Mouse (Mus musculus) bone marrow macrophage, adult 2 months (primary cell): Measurements from ENCODE around the gene Sh3tc1.

Experiments used
- CTCF ChIP-seq: IDR thresholded peaks from 2 replicates; pipeline ENCODE4 v1.5.1; 2012; ENCODE audit warnings: low read depth, mild to moderate bottlenecking, low read length, moderate library complexity
- POLR2A ChIP-seq: IDR thresholded peaks from 2 replicates; pipeline ENCODE4 v1.6.1; 2012; ENCODE audit warnings: mild to moderate bottlenecking, low read depth, low read length, borderline replicate concordance

DNA sequence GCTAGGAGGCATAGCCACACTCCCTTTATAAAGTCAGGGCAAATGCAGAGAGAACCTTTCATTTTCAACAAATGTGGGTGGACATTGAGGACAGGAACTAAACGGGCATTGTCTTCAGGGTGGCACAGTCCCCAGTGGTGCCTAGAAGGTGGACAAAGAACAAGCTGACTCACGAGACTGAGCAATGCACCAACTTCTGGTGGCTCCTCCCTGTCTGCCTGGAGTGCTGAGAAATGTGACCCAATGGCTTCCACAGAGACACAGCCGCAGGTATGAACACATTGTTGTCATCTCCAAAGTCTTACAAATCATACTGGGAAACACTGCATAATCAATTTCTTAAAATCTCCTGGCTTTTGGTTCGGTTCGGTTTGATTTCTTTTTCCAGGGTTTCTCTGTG is 22.3 kb downstream of the Sh3tc1 start:
- no peak for TF ChIP-seq POLR2A
- TF ChIP-seq CTCF, result no peak
